Mouse (Mus musculus): ENCODE results near the gene Slc22a14. TPM values are rescaled to one million over a fixed set of nuclear protein-coding genes. Genes with fewer than 3 reads are reported as not detected.

The Slc22a14 gene
- polyA plus RNA-seq, 1 experiment from 2014 or later = not detected

GRCm38 (mm10) chr9:119320946-119321345, 44.4 kb downstream of the Slc22a14 start:
- 12% methylated on average over 7 of the region's 7 CpGs for WGBS
- no peaks in the 10 kb centered on the region for H3K9me3 ChIP-seq
- H3K4me3 ChIP-seq = peak overlapping the region; percentile 93
- H3K27ac ChIP-seq = no peak overlapping the region
- H3K4me2 ChIP-seq (replicated peaks) = peak overlapping the region; percentile 84
- no peaks in the 10 kb centered on the region for H3K27me3 ChIP-seq
- H3K36me3 ChIP-seq = no peaks in the 10 kb centered on the region
- peak overlapping the region; percentile 83 for H3K9ac ChIP-seq
- H3K4me1 ChIP-seq = peaks cover 8% of the 10 kb centered on the region; the same call in 1 of the 2 replicates
- no peak for ATAC-seq (ENCODE audit: insufficient number of reproducible peaks, insufficient read depth, low FRiP score, low TSS enrichment)

DNA sequence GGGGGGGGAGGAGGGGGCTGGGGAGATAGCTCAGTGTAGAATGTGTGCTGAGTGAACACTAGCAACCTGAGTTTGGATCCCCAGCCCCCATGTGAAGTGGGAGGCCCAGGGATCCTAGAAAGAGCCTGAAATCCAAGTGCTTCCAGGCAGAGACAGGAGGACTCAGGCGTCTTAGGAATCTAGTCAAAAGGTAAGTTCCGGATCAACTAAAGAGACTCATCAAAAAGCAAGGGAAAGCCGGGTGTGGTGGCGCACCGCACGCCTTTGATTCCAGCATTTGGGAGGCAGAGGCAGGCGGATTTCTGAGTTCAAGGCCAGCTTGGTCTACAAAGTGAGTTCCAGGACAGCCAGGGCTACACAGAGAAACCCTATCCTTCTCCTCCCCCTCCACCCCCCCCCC, 44.9 kb downstream of the Slc22a14 start:
- Histone ChIP-seq H3K36me3 (no peaks in the 10 kb centered on the region), H3K27me3 (no peaks in the 10 kb centered on the region), H3K4me1 (peaks cover 8% of the 10 kb centered on the region; the same call in 1 of the 2 replicates), H3K4me3 (no peak overlapping the region), H3K9me3 (no peaks in the 10 kb centered on the region), H3K9ac (no peak overlapping the region), H3K4me2 (replicated peaks) (peak overlapping the region; percentile 84), H3K27ac (no peak overlapping the region)
- ATAC-seq (ENCODE audit: insufficient number of reproducible peaks, insufficient read depth, low FRiP score, low TSS enrichment) = no peak
- 83% methylated on average over 7 of the region's 7 CpGs for WGBS

DNA sequence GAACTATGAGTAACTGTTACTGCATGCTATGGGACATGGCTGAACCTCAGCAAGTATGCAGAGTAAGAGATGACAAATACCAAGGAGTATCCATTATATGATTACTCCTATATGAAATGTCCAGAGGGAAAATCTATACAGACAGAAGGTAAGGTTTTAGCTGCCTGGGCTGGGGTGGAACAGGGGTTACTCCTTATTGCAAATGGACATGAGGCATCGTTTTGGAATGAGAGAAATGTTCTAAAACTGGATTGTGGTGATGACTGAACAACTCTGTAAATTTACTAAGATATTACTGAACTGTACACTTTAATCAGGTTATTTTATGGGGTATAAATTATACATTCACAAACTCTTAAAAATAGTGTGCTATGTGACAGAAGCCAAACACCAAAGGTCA, 46.5 kb downstream of the Slc22a14 start:
- Histone ChIP-seq H3K9ac (no peak overlapping the region), H3K4me3 (no peak overlapping the region), H3K27me3 (no peaks in the 10 kb centered on the region), H3K9me3 (no peaks in the 10 kb centered on the region), H3K4me2 (replicated peaks) (no peak overlapping the region), H3K36me3 (no peaks in the 10 kb centered on the region), H3K27ac (no peak overlapping the region), H3K4me1 (peaks cover 8% of the 10 kb centered on the region; the same call in 1 of the 2 replicates)
- no peak for ATAC-seq (ENCODE audit: insufficient number of reproducible peaks, insufficient read depth, low FRiP score, low TSS enrichment)
- 95% methylated on average over 1 of the region's 1 CpGs for WGBS

GRCm38 (mm10) chr9:119313096-119313495, 52.3 kb downstream of the Slc22a14 start:
- Histone ChIP-seq H3K27me3 (no peaks in the 10 kb centered on the region), H3K4me3 (no peak overlapping the region), H3K27ac (no peak overlapping the region), H3K4me2 (replicated peaks) (no peak overlapping the region), H3K36me3 (no peaks in the 10 kb centered on the region), H3K4me1 (no peaks in the 10 kb centered on the region), H3K9ac (no peak overlapping the region), H3K9me3 (no peaks in the 10 kb centered on the region)
- ATAC-seq (ENCODE audit: insufficient number of reproducible peaks, insufficient read depth, low FRiP score, low TSS enrichment) = no peak
- 96% methylated on average over 10 of the region's 10 CpGs for WGBS

DNA sequence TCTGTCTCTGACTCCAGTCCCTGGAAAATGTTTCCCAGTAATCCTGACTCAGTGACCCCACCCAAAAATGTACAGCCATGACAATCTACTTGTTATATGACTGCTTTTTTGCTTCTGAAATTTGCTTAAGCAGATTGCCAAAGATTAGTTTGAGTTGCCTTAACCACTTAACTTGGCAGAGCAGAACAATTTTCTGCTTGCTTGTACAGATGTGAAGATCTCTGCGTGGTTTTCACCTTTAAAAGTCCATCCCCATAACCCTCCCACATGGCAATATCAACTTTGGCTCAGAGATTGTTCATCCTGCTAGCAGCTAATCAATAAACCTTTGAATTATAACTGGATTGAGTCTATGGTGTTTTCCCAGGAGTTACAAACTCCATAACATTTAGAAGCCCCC, 56.3 kb downstream of the Slc22a14 start:
- Histone ChIP-seq H3K4me1 (no peaks in the 10 kb centered on the region), H3K9ac (no peak overlapping the region), H3K4me2 (replicated peaks) (no peak overlapping the region), H3K9me3 (no peaks in the 10 kb centered on the region), H3K4me3 (no peak overlapping the region), H3K27me3 (no peaks in the 10 kb centered on the region), H3K27ac (no peak overlapping the region), H3K36me3 (no peaks in the 10 kb centered on the region)
- WGBS = 95% methylated on average over 1 of the region's 1 CpGs
- no peak for ATAC-seq (ENCODE audit: insufficient number of reproducible peaks, insufficient read depth, low FRiP score, low TSS enrichment)

- H3K4me1 ChIP-seq = no peaks in the 10 kb centered on the region
- 93% methylated on average over 7 of the region's 7 CpGs for WGBS
- H3K9ac ChIP-seq = no peak overlapping the region
- no peak overlapping the region for H3K27ac ChIP-seq
- H3K36me3 ChIP-seq = peaks cover 9% of the 10 kb centered on the region
- no peaks in the 10 kb centered on the region for H3K27me3 ChIP-seq
- no peaks in the 10 kb centered on the region for H3K9me3 ChIP-seq
- H3K4me3 ChIP-seq = no peak overlapping the region
- no peak for ATAC-seq (ENCODE audit: insufficient number of reproducible peaks, insufficient read depth, low FRiP score, low TSS enrichment)
- no peak overlapping the region for H3K4me2 ChIP-seq (replicated peaks)
Observed at GRCm38 (mm10) chr9:119305863-119306262, 59.5 kb downstream of the Slc22a14 start.

DNA sequence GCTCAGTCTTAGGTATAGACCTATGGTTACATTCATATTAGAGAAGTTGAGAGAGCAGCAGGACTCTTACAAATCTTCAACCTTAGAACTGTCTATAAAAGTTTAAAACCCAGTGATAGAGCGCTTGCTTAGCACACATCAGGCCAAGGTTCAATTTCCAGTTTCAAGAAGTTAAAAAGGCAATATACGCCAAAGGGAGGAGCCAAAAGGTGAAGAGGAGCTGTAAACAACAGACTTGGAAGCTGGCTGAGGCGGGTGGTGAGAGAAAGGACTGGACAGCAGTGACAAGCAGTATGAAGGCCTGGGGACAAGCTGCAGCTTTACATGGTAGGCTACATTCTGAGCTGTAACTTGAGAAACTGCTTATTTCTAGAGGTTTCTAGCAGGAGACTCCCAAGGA, 66.8 kb downstream of the Slc22a14 start:
- Histone ChIP-seq H3K27me3 (no peaks in the 10 kb centered on the region), H3K36me3 (peaks cover 9% of the 10 kb centered on the region), H3K4me3 (no peak overlapping the region), H3K9ac (no peak overlapping the region), H3K27ac (no peak overlapping the region), H3K4me2 (replicated peaks) (no peak overlapping the region), H3K9me3 (no peaks in the 10 kb centered on the region), H3K4me1 (no peaks in the 10 kb centered on the region)
- ATAC-seq (ENCODE audit: insufficient number of reproducible peaks, insufficient read depth, low FRiP score, low TSS enrichment) = no peak
- 83% methylated on average over 3 of the region's 3 CpGs for WGBS

DNA sequence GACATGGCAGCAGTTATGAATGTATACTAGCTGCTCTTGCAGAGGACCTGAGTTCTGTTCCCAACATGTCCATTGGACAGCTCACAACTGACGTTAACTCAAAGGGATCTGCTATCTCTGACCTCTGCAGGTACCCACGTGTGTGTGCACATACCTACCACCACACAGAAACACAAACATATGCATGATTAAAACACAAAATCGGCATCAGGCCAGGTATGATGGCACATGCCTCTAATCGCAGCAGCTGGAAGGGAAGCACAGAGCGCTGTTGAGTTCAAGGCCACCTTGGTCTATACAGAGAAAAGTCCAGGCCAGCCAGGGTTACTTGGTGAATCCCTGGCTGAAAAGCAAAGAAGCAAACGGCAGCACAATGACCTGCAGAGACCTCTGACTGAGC, 67.7 kb downstream of the Slc22a14 start:
- no peaks in the 10 kb centered on the region for H3K4me1 ChIP-seq
- H3K9me3 ChIP-seq = no peaks in the 10 kb centered on the region
- H3K9ac ChIP-seq = no peak overlapping the region
- H3K4me2 ChIP-seq (replicated peaks) = no peak overlapping the region
- no peak for ATAC-seq (ENCODE audit: insufficient number of reproducible peaks, insufficient read depth, low FRiP score, low TSS enrichment)
- H3K27me3 ChIP-seq = no peaks in the 10 kb centered on the region
- no peak overlapping the region for H3K4me3 ChIP-seq
- peaks cover 9% of the 10 kb centered on the region for H3K36me3 ChIP-seq
- WGBS = 87% methylated on average over 6 of the region's 6 CpGs
- H3K27ac ChIP-seq = no peak overlapping the region

GRCm38 (mm10) chr9:119290791-119291190, 74.6 kb downstream of the Slc22a14 start:
- Histone ChIP-seq H3K4me2 (replicated peaks) (no peak overlapping the region), H3K9ac (no peak overlapping the region), H3K4me1 (no peaks in the 10 kb centered on the region), H3K4me3 (no peak overlapping the region), H3K36me3 (peaks cover 3% of the 10 kb centered on the region; the same call in 1 of the 2 replicates), H3K9me3 (no peaks in the 10 kb centered on the region), H3K27me3 (no peaks in the 10 kb centered on the region), H3K27ac (no peak overlapping the region)
- 89% methylated on average over 3 of the region's 3 CpGs for WGBS
- ATAC-seq (ENCODE audit: insufficient number of reproducible peaks, insufficient read depth, low FRiP score, low TSS enrichment) = no peak

DNA sequence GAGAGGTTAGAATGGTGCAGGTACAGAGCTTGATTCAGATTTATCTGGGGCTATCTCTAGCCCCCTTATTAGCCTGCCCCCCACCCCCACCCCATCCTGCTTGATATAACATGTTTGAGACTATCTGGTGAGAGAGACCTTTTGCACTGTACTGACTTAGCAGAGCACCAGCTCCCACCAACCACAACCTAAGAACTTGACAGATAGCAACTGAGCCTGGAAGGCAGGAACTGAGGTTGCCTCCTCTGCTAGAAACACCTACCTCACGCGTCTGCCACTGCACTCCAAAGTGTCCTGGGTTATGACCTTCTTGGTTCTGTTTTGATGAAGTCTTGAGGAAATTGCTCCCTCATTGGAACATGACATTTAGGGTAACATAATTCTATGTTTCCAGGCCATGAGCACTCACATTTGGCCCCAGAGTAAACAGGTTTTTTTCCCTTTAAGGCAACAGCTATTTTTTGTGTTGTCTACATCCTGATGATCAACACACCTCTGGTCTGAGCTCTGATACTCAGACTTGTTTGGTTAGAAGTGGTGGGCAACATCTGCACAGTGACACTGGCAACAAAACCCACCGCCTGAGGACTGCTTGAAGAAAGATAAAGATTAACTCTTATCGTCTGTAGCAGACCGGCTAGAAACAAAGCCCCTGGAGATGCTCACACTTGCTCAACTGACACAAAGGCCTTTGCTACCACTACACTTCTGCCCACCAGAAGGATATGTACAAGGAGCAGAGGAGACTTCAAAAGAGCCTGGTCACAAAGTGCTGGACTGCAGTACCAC, 84.3 kb downstream of the Slc22a14 start:
- Histone ChIP-seq H3K9ac (no peak overlapping the region), H3K27ac (no peak overlapping the region), H3K27me3 (no peaks in the 10 kb centered on the region), H3K4me3 (no peak overlapping the region), H3K36me3 (peaks cover 15% of the 10 kb centered on the region; the same call in 1 of the 2 replicates), H3K4me1 (no peaks in the 10 kb centered on the region), H3K9me3 (no peaks in the 10 kb centered on the region), H3K4me2 (replicated peaks) (no peak overlapping the region)
- ATAC-seq (ENCODE audit: insufficient number of reproducible peaks, insufficient read depth, low FRiP score, low TSS enrichment) = no peak
- WGBS = 89% methylated on average over 5 of the region's 5 CpGs

DNA sequence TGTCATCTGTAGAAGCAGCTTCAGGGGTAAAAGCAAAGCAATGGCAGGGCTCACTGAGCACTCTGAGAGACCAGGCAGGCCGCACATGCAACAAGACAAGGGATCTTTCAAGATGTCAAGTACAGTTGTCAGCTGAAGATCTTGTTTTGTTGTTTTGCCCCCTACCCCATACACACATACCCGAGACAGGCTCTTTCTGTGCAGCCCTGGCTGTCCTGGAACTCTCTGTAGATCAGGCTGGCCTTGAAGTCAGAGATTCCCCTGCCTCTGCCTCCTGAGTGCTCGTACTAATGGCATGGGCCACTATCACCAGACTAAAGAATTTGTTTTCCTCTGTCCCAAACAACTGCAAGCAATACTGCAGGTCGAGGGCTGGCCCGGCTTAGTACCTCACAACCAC, 87.3 kb downstream of the Slc22a14 start:
- Histone ChIP-seq H3K27ac (no peak overlapping the region), H3K36me3 (peaks cover 15% of the 10 kb centered on the region; the same call in 1 of the 2 replicates), H3K4me2 (replicated peaks) (no peak overlapping the region), H3K9me3 (no peaks in the 10 kb centered on the region), H3K4me1 (no peaks in the 10 kb centered on the region), H3K27me3 (no peaks in the 10 kb centered on the region), H3K9ac (no peak overlapping the region), H3K4me3 (no peak overlapping the region)
- 92% methylated on average over 5 of the region's 5 CpGs for WGBS
- ATAC-seq (ENCODE audit: insufficient number of reproducible peaks, insufficient read depth, low FRiP score, low TSS enrichment) = no peak

DNA sequence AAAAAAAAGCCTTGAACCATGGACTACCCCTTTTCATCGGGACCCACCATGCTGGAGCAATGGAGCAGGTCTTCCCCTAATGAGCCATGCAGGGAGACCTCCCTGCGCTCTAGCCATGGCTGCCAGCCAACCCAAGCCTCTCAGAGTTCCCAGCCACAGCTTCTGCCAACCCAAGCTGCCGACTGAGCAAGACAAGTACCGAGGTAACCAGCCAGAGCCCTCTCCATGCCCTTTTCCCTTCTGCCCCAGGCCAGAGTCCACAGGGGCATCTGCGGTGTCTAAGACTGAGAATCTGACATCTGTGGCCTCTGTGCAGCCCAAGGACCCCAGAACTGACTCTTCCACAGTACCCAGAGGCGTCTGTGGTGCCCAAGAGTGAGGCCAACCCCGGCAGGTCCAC, 89.0 kb downstream of the Slc22a14 start:
- H3K9ac ChIP-seq = no peak overlapping the region
- no peaks in the 10 kb centered on the region for H3K4me1 ChIP-seq
- no peak for ATAC-seq (ENCODE audit: insufficient number of reproducible peaks, insufficient read depth, low FRiP score, low TSS enrichment)
- no peaks in the 10 kb centered on the region for H3K9me3 ChIP-seq
- no peak overlapping the region for H3K4me2 ChIP-seq (replicated peaks)
- H3K27me3 ChIP-seq = no peaks in the 10 kb centered on the region
- no peak overlapping the region for H3K4me3 ChIP-seq
- H3K27ac ChIP-seq = no peak overlapping the region
- 88% methylated on average over 7 of the region's 7 CpGs for WGBS
- peaks cover 12% of the 10 kb centered on the region; the same call in 1 of the 2 replicates for H3K36me3 ChIP-seq

Data from embryonic facial prominence, embryonic 12.5 days (tissue).